Mouse (Mus musculus): Measurements from ENCODE around the gene Smco2. TPM values are rescaled to one million over a fixed set of nuclear protein-coding genes. Genes with fewer than 3 reads are reported as not detected.
A peak's percentile ranks its signal among the peaks of the same experiment; 100 is the strongest.

The Smco2 gene
- not detected for total RNA-seq (2021)
- long read RNA-seq, experiment 1 = 0 reads
- long read RNA-seq, experiment 2 = 0 reads

DNA sequence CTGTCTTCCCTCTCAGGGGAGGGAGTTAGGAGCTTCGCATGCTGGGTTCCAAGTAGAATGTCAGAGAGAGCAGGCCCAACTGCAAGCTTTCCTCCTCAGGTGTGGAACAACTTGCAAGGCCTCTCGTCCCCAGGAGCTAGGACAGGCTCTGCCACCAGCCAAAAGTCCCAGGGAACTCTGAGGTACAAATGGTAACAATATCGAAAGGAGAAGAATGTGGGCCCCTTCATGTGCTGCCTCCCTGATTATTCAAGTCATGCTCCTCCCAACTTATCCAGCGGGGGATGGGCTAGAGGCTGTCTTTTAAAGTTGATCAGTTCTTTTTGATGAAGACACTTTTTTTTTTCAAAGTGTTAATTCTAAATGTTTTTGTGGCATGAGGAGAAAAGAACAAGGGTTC, at the start of gene Smco2:
Gene Smco2, plus strand, starts transcription at position 55 of the 400 bp plus-strand sequence.
- no peak for DNase-seq

DNA sequence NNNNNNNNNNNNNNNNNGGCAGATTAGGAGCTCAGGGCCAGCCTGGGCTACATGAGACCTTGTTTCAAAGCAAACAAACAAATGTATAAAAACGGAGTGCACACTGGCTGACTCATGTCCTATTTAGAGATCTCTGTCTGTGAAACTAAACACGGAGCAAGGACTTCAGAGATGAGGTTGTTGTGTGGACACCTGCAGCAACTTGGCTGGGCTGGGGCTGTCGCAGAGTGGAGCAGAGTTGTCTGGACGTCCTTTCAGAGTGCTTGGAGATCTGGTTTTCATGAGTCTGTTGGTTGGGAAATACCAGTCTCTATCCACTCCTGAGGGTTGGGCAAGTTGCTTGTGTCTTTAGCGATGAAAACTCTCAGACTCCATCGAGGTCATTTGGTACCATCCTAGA, 39.9 kb upstream of the Smco2 start:
- no peak for DNase-seq

DNA sequence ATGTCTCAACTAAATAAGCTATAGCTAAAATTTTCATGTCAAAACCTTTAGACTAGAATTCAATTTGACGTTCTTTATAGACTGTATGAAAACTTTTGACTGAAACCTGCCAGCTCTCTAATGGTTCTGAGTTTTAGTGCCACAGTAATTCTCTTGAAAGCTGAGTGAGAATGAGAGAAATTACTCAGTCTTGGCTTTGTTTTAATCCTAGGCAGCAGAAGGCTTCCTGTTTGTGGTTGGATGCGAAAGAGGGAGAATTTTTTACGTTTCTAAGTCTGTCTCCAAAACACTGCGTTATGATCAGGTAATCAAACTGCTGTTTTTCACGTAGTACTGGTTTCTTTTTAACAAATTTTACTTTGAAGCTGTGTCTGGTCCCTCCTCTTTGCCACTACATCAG, 36.9 kb upstream of the Smco2 start:
- no peak for DNase-seq

DNA sequence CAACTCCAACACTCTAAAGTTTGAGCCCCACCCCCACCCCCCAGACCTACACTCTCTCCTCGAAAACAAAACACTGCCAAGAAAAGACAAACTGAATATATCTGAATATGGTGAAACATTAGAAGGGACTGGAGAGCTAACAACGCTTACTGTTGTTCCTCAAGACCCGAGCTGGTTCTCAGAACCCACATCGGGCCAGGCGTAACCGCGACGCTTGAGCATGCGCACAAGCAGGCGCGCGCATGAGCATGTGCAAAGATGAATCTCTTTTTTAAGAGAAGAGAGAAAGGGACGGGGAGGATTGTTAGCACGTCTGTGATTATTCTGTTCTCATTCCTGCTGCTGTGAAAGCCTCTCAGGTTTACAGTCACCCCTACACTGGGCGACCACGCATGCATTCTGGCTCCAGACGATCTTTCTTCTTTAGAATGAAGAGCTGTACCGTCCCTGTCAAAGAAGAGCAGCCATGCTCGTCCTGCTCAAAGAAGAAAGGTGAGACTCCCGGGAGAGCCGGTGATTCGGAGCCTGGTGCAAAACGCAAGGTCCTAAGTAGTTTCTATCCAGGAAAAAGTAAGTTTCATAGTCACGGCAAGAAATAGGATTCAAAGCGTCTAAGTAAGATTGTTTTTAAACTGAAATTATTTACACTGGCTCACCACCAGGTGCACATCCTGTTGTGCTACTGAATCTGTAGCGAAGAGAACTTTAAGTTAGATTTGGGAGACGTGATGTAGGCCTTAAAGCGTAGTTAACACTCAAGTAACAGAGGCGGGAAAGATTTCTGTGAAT, 29.5 kb upstream of the Smco2 start:
- no peak for DNase-seq

DNA sequence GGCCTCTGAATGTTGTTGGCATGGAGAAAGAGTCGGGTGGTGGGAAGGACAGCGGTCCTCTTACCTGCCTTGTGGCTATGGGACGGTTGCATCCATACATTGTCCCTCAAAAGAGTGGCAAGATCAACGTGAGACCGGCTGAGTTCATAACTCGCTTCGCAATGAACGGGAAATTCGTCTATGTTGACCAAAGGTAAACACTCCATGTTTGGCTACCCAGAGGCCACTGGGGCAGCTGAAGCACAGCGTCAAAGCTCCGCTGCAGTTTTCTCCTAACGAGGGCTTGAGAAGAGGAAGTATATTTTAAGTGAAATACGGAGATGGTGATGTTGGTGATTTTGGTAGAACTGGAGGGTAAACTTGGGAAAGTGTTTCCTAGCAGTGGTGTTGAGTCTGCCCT, 27.9 kb upstream of the Smco2 start:
- no peak for DNase-seq

DNA sequence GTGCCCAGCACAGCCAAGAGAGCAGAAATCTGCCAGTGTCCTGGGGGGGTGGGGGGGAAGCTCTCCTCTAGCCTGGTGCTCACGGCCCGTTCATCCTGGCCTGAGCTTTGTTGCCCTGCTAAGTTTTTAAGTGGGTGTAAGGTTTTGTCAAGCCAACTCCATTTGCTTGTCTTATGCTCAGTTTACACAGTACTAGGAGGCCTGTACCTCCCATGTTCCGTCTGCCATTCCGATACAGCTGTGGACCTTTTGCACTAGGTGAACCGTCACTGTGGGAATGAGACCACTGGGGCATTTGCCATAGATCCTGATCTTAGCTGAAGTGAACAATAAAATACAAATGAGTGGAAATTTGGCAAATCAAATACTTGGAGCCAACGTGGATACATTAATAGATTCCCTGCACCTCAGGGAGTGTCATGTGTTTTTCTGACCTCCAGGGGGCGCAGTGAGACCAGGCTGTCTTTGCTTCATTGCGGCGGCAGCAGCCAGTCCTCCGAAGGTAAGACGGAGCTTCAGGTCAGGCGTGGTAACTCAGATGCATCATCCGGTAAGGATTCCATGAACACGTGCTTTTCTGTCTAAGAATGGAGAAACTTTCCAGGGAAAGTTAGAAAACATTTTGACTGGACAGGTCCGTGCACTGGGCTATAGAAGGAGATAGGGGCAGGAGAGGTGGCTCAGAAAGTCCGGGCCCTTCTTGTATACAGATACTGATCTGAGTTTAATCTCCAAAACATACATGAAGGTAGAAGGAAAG, 25.0 kb upstream of the Smco2 start:
- no peak for DNase-seq

DNA sequence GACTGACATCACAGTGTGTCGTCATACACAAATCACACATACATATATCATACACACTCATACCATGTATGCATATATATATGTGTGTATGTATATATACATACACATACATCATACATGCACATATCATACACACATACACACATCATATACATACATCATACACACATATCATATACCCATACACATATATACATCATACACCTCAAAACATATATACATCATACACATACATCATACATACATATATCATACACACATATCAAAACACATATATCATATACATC, 24.5 kb upstream of the Smco2 start:
- DNase-seq = no peak

DNA sequence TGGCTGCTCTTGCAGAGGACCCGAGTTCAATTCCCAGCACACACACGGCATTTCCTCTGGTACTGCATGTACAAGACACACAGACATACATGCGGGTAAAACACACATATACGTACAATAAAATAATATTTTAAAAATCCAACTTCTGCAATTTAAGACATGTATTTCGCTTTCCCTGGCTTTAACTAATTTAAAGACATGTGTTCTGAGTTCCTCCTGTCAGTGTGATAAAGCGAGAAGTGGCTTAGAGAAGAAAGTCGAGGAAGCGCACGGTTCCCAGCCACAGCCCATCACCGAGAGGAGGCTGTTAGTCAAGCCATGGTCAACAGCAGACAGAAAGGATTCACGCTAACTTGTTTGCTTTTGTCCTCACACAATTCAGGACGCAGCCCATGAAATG, 18.6 kb upstream of the Smco2 start:
- no peak for DNase-seq

DNA sequence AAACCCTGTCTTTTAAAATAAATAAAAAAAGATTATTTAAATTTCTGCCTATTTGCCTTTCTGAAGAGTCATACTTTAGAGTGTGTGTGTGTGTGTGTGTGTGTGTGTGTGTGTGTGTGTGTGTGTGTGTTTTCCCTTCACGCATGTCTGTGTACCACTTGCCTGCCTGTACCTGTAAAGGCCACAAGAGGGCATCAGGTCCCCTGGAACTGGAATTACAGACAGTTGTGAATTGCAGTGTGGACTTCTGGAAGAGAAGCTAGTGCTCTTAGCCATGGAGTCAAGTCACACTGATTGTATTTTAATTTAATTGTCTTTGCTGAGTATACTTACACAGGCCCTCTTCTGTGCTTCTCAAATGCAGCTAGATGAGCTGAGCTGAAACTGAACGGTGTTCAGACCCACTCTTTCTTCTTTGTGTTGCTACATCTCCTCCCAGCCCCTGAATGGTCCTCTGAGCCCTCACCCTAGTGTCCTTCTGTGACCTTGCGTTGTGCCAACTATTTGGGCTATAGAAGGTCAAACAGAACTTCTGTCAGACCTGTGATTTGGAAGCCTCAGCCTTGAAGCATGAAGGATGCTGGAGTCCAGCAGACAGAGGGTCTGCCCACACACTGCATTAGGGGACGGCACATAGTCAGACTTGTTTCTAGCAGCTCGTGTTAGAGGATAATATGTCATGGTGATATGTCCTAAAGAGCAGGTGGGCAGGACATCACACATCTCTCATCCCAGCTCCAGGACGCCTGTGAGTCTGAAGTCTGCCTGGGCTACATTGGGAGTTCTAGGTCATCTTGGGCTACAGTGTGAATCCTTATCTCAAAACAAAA, 16.2 kb upstream of the Smco2 start:
- DNase-seq = no peak

DNA sequence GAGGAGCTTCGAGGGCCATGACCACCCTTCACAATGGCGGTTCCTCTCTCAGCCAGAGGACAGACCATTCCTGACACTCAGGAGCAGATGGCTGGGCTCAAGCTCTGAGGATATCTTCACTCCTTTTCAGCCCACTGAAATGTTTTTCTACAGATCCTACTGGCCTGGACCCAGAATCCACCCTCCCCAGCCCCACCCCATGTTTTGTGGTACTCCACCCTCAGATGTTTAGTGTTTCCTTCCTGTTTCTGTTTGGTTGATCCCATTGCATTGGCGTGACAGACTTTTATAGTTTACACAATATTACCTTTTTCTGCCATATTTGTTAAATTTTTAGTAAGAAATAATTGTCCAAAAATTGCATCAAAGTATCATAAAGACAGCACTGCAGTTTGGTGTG, 15.6 kb upstream of the Smco2 start:
- DNase-seq = no peak

DNA sequence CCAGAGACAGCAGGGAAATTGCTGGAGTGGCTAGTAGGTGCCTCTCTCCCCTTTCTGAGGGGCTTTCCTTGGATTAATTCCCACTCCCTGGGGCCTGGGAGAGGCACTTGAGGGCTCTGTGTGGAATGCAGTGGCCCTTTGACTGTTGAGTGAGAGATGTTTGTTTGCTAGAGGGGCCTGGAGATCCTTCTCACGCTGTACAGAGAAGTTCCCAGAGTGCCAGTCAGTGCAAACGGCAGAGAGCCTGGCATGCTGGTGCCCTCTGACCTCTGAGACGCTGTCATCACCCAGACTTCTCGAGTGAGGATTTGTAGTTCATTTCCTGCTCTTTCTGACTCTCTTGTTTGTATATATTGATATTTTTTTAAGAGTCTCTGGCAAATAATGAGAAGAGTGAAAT, 14.1 kb upstream of the Smco2 start:
- DNase-seq = no peak

DNA sequence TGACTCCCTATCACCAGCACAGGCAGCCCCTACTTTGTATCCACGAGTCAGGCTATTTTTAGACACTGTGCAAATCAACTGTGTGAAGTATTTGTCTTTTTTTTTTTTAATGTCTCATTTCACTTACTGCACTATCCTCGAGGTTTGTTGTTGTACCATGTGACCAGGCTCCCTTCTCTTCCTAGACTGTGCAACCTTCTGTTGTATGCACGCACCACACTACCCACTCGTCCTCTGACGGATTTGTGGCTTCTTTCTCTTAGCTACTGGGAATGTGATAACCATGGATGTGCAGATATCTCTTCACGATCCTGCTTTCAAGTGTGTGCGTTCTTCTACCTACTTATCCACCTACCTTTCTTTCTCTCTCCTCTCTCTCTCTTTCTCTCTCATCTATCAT, 12.6 kb upstream of the Smco2 start:
- no peak for DNase-seq

DNA sequence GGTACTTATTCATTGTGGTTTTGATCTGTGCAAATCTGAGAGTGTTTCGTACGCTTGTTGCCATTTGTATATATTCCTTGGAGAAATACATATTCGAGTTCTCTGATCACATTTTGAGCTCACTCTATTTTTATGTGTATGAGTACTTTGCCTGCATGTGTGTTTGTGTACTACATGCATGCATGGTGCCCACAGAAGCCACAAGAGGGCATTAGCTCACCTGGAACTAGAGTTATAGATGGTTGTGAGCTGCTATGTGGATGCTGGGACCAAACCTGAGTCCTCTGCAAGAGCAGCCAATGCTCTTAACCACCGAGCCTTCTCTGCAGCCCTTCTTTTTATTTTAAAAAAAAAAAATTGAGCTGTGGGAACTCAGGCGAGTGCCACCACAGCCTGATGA, 11.5 kb upstream of the Smco2 start:
- DNase-seq = no peak

DNA sequence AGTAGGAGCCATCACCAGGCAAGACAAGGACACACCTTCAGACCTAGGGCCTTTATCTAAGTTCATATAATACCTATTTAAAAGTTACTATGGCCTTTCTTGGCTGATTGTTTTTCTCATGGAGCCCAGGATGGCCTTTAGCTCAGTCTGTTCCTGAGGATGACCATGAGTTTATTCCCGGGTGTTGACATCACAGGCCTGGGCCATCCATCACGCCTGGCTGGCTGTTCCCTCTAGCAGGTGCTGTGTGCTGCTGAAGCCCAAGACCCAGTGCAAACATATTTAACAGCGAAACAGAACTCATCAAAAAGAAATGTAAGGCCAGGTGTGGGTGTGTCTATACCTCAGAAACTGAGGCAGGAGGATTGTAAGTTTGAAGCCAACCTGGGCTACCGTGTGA, 11.0 kb upstream of the Smco2 start:
- DNase-seq = no peak

DNA sequence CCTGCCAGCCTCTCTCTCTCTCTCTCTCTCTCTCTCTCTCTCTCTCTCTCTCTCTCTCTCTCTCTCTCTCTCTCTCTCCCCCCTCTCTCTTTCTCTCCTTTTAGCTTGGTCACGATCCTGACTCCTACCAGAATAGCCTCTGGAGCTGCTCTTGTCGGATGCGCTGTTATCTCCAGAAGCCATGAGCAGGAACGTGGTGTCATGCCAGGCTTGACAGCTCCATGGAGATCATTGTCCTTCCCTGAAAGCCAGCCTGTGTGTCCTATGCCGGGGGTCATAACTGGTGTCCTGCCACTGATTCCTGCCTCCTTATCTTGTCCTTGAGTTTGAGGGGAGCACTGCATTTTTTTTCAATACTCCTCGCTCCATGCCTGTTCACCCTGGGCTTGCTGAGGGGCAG, 5.0 kb upstream of the Smco2 start:
- DNase-seq = no peak

DNA sequence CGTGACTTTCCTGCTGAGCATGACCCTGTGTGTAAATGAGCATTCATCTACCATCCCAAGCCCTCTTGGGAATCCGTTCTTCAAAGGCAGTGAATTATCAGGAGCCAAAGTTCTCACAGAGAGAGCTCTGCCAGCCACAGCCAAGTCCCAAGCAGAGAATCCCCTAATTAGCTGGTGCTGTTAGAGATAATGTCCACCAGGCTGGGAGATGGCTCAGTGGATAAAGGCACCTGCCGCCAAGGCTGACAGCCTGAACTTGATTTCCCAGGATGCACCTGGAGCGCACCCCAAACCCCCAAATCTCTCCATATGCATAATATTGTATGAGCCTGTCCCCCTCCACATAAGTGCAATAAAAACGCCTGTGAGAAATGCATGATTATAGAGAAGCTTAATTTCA, 4.6 kb upstream of the Smco2 start:
- DNase-seq = no peak

DNA sequence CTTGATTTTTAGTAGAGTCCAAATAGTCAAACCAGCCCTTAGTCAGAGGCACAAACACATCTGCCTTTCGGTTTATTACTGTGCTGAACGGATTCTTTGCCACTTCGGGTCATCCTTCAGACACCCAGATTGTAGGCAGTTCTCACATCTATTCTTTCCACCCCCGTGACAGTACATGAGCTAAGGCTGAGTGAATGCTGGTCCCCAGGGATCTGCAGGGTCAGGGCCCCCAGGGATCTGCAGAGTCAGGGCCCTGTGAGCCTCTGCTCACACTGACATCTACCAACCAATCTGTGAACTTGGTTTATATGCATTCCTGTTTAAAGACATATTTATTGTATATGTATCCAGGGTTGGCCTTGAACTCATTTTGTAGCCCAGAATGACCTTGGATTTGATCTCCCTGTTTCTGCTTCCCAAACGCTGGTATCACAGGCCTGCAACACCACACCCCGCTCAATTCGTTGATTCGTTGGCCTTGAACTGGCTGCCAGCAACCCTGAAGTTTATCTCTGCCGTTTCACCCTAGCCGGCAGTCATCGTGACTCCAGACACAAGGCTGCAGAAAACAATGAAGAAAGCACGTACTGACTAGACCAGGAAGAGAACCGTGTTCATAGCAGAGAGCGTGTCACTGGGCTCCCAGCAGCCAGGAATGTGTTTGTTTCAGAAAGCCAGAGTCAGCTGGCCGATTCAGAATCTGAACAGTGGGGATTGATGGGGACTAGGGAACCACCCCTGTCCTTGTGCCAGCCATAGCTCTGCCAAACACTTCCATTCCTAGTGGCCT, 3.7 kb upstream of the Smco2 start:
- DNase-seq = peak; percentile 34

DNA sequence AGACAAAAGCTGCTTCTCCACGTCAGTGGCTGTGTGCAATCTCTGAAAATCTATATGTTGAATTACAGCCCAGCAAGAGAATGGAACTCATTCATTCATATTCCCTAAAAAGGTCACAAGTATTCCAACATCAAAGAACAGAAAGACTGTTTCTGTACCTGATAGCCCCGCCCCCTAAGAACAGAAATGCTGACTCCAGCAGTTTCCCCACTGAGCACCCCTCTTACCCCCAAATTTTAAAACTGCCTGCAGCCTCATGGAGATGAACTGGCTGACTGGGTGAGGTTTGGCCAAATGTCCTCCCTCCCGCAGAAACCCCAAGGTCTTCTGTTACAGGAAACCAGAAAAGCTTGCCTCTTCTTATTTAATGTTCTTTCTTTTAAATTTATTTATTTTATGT, 2.5 kb upstream of the Smco2 start:
- DNase-seq = no peak

DNA sequence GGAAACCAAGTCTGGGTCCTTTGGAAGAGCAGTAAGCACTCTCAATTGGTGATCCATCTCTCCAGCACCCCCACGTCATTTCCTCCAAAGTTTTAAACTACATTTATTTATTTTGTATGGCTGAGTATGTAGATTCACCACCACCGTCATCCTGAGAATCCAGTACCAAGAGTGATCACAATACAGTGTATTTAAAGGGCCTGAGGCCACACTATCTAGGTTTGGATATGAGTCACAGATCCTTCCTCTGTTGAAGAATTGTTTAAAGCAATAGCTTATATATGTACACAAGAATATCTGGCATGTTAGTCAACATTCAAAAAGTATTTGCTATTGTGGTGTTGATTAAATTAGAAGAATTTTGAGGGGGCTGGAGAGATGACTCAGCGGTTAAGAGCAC, 1.6 kb upstream of the Smco2 start:
- DNase-seq = no peak

DNA sequence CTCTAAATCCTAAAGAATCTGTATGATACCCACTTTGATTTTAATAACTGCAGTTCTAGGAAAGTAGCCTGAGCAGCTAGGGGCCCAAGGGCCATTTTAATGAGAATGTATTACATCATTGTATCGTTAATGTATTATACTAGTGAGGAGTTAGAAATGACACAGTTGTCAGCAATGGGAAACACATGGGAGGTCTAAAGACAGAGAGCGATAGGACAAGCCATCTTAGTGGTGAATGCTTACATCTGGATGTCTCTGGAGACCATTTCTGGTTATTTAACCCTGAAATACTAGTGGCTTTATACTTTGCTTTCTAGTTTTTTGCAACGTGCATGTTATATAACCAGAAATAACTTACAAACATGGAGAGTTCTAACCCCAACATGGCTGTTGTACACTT, 2.0 kb downstream of the Smco2 start:
- DNase-seq = no peak

DNA sequence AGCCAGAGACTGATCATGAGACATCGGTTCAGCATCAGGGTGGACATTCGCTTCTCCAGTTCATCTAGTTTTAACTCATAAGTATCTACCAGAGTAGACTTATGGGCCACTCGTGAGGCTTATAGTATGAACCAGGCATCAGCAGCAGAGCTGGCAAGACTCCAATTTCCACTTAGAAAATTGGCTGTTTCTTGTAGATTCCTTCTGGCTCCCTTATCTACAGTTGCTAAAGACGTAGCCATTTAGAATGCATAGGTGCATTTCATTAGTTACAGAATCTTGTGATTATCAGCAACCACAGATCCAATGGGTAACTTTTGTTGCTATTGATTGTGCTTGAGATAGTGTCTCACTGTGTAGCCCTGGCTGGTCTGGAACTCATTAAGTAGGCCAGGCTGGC, 2.8 kb downstream of the Smco2 start:
- no peak for DNase-seq

DNA sequence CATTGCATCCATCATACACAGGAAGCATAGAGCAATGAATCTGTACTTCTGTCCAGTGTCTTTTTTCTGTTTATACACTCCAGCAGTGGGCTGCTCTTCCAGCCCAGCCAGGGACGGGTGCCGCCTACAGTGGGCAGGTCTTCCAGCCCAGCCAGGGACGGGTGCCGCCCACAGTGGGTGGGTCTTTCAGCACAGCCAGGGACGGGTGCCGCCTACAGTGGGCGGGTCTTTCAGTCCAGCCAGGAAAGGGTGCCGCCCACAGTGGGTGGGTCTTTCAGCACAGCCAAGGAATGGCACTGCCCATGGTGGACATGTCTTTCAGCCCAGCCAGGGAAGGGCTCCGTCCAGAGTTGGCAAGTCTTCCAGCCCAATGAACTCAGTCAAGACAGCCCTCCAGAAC, 5.3 kb downstream of the Smco2 start:
- DNase-seq = no peak
